ENCODE assay signal across 1 mouse cellular context in the genomic region with DNA sequence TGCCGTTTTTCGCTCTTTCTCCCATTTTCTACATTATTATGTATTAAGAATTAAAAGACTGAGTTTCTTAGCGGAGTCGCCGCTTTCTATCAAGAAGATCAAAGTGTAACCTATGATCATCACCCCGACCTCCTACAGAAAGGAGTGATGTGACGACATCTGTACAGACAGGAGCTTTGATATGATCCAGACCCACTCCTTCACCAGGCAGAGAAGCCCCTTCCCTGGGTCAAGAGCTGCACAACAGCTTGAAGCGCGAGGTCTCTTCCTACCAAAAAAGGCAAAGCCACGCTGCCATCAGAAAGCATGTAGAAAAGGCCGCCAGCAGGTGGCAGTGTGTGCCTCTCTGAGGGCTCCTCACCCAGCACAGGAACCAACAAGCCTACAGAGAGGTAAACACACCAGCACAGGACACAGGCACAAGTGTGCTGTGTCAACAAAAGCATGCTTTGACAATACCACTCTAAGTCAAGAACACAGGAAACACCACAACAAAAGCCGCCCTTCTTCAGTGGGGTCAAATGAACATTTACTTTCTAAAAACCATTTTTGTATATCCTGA.
TF ChIP-seq lines count a peak whose summit lies in the region.

No protein-coding gene starts in this region.

TF ChIP-seq in CH12.LX, 34 proteins besides CTCF, POLR2A, EP300 and RAD21:
- TF ChIP-seq ETS1 (conservative IDR thresholded peaks at IDR 0.05; ENCODE audit: low read depth, low read length) (no peak), SIN3A (IDR thresholded peaks at IDR 0.05; ENCODE audit: low read length) (0 out of 2 replicates have a peak, but pooled peaks have one; percentile 34), E2F4 (IDR thresholded peaks at IDR 0.05; ENCODE audit: insufficient replicate concordance, low read depth, low read length) (no peak), MAZ (IDR thresholded peaks at IDR 0.05; ENCODE audit: low read depth, low read length) (no peak), ZMIZ1 (IDR thresholded peaks at IDR 0.05; ENCODE audit: low read depth, low read length) (no peak), MAFK (IDR thresholded peaks at IDR 0.05; ENCODE audit: insufficient replicate concordance, low read length) (peak; percentile 28; the same call in 1 of the 2 replicates), ZNF384 (IDR thresholded peaks at IDR 0.05; ENCODE audit: low read depth, low read length) (no peak), RCOR1 (conservative IDR thresholded peaks at IDR 0.05; ENCODE audit: low read depth, low read length) (no peak), IRF4 (IDR thresholded peaks at IDR 0.05; ENCODE audit: low read depth, low read length) (peak; percentile 53), MAX (IDR thresholded peaks at IDR 0.05; ENCODE audit: low read length) (peak; percentile 66; the same call in 1 of the 2 replicates), SMC3 (IDR thresholded peaks at IDR 0.05; ENCODE audit: low read depth, low read length) (peak; percentile 98), NELFE (IDR thresholded peaks at IDR 0.05; ENCODE audit: low read depth, low read length) (peak; percentile 30; the same call in 1 of the 2 replicates), ZC3H11A (IDR thresholded peaks at IDR 0.05; ENCODE audit: low read depth, low read length) (peak; percentile 68), MYC (IDR thresholded peaks at IDR 0.05; ENCODE audit: low read depth, low read length) (peak; percentile 61; the same call in 1 of the 2 replicates)
